Mouse (Mus musculus) kidney, postnatal 4 days (tissue): ENCODE results near the gene Flrt1.

ENCODE experiments used
- DNase-seq, 2 experiments: peaks; one replicate each; pipeline ENCODE4 v3.0.0; 2021; ENCODE audit warnings: mixed read lengths in 2 of 2

The Flrt1 gene

GRCm38 (mm10) chr19:7105544-7105943 is at the start of gene Flrt1:
Gene Flrt1 (minus strand): TSS chr19:7105729.
- DNase-seq: peak; percentile 59 to 75

DNA sequence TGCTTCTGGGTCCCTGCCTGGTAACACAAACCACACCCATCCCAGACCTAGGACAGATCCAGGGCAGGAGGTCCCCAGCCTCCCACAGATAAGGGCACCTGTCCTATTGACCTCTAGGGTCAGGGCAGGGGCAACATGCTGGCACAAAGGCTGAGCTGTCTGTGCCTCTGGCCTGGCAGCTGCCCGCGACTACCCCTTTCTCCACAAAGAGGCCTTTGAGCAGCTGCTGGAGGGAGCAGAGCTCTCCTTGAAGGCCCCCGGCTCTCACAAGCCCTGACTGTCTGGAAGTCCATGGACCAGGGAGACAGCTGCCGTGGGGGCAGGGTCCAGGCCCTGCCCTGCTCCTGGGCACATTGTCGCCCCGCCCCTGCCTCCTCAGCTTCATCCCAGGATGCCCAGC is 49.7 kb upstream of the Flrt1 start:
- DNase-seq: peak in 1 of 2 experiments; percentile 58

- DNase-seq: peak in 1 of 2 experiments; percentile 64
Measured at GRCm38 (mm10) chr19:7153232-7153631, 47.7 kb upstream of the Flrt1 start.

- no peak for DNase-seq
Measured at GRCm38 (mm10) chr19:7151927-7152653, 46.6 kb upstream of the Flrt1 start.

DNA sequence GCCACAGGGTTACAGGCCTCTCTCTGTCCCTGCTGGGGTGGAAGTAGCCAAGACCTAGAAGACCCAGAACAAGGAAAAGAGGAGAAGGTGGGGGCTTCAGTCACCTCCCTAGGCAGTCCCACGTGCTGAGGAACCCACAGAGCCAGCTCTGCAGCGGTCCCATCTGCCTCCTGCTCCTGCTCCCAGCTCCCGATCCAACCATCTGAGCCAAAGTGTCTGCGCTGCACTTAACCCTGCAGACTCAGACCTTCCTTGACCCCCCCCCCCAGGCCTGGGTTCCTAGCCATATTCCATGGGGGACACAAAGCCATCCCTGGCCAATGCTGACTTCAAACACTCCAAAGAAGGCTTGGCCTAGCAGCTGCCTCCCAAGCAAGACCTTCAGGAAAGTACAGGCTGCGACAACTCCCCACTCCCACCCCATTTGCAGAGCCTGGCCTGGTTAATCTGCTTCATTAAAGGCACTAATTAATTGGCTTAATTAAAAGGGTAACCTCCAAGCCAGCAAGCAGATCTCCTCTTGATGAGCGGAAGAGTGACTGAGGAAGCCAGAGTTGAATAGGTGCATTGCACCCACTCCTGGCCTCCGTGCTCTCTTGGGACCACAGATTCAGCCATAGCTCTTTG is 45.9 kb upstream of the Flrt1 start:
- DNase-seq: no peak

DNA sequence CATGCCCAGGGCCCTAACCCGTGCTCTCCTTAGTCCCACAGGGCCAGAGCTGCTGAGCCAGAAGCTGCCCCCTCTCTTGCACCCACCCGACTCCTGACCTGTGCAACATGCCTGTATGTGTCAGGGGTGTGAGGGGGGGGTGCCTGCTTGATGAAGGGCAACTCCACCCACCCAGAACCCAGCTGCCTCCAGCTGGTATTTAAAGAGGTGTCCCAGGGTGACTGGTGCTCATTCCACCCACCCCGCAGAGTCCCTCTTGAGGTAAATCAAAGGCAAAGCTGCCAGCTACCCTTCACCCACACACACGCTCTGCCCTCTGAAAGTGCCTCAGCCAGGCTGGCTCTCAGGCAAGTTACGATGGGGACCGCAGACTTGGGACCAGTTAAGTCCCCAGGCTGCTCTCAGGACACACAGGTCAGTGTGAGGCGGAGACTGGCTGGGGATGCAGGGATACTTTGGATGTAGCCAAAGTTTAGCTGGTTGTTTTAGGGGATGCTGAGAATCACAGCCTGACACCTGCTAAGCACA is 43.7 kb upstream of the Flrt1 start:
- DNase-seq: peak in 1 of 2 experiments; percentile 59

DNA sequence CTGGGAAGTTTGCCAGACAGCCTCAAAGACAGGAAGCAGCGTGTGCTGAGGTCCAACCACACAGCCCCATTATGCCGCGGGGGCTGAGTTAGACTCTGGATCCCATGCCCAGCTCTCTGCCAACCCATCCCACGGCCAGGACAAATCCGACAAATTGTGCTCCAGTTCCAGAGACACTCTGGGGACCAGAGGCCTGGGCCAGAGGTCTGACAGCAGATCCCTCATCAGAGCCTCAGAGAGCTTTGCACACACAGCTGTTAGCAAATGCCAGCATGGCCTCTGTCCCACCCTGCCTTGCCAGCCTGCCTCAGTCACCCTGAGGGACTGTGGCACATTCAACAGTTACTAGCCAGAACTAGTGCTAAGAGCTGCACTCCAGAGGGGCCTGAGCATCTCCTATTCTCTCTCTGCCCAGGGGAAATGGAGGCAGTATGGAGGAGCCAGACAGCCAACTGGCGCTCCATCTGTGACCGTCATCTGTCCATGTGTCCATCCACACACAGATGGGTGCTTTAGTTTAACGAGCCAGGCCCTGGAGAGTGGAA is 43.1 kb upstream of the Flrt1 start:
- DNase-seq: no peak

GRCm38 (mm10) chr19:7148096-7148495 is 42.6 kb upstream of the Flrt1 start:
- no peak for DNase-seq

- no peak for DNase-seq
Measured at GRCm38 (mm10) chr19:7146376-7146775, 40.8 kb upstream of the Flrt1 start.

DNA sequence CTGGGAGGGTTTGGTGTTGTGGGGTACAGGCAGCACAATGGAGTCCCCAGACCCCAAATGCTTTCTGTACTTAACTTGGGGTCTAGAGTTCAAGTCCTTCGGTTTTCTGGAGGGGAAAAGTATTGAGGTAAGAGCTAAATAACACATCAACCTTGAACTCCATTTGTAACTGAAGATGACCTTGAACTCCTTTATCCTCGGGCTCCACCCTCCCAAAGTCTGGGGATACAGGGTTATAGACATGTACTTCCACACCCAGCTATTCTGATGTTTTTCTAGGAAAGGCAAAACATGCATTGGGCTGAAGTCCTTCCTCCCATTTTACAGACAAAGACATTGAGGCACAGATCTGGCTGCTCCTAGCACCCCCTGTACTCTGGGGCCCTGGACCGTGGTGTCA is 38.9 kb upstream of the Flrt1 start:
- DNase-seq: no peak

GRCm38 (mm10) chr19:7143854-7144253 is 38.3 kb upstream of the Flrt1 start:
- DNase-seq: peak; percentile 82 to 89

- DNase-seq: no peak
Measured at GRCm38 (mm10) chr19:7142207-7142915, 36.8 kb upstream of the Flrt1 start.

GRCm38 (mm10) chr19:7140856-7141421 is 35.4 kb upstream of the Flrt1 start:
- DNase-seq: no peak

DNA sequence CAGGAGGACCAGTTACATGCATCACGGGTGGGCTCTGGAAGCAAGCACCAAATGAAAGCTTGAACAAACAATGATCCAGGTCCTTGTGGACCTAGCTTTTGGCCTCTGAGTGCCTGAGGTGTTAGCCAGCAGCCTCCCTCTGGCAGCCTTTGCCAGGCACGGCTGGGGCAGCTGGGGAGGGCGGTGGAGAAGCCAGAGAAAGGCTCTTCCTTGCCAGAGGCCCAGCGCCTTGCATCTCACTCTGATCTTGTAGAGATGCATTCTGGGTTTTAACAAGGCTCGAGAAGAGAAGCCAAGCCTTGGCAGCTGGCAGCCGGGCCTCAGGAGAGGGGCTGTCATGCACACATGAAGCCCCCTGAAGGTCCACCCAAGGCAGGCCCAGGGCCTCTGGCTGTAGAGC is 34.8 kb upstream of the Flrt1 start:
- no peak for DNase-seq

- no peak for DNase-seq
Measured at GRCm38 (mm10) chr19:7139321-7139720, 33.8 kb upstream of the Flrt1 start.

GRCm38 (mm10) chr19:7138327-7138726 is 32.8 kb upstream of the Flrt1 start:
- no peak for DNase-seq

DNA sequence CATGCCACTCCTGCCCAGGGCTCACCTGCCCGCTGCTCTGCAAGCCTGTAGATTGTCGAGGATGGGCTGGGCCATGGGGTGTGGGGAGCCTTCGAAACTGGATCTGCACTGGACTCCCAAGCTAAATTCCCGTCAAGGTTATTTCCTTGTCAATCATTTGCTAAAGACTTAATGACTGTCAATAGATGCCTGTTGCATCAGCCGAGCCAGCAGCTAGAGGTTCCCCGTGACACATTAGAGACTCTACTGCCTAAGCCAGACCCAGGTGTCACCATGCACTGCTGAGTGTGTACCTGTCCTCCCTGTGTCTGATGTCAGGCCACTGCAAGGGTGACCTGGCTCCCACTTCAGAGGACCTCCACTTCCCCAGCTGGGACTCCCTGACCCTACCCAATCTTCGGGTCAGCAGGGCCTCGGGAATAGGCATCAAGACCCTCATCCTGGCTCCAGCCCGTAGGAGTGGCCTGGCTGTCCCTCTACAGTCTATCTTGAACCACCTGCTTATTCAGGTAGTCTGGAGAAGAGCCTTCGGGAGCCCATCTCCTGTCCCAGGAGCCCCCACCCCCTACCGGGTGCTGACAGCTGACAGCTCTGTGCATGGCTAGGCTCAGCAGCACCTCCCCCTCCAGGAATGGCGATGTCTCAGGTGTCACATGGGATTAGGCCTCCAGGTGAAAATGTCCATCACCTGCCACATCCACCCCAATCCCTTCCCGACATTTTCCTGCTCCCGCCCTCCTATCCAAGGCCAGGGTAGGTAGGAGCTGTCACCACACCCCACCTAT is 31.4 kb upstream of the Flrt1 start:
- DNase-seq: peak; percentile 53 to 72

- peak; percentile 69 to 81 for DNase-seq
Measured at GRCm38 (mm10) chr19:7136016-7136415, 30.5 kb upstream of the Flrt1 start.

DNA sequence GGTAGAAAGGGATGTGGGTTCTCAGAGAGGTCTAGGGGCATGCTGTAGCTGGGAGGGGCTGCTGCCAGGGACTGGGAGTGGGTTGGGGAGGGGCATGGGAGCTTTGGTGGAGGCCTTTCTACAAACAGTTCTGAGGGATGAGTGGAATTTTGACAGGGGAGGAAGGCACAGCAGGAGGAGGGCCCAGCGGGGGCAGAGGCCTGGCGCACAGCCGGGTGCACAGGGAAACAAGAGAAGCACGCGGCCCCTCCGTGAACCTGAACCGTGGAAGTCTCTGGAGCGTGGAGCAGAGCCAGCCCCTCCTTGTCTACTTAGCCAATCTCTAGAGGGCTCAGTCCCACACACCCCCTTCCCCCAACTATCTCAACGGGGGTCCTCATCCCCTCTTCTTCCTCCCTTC is 30.0 kb upstream of the Flrt1 start:
- peak; percentile 75 to 86 for DNase-seq

DNA sequence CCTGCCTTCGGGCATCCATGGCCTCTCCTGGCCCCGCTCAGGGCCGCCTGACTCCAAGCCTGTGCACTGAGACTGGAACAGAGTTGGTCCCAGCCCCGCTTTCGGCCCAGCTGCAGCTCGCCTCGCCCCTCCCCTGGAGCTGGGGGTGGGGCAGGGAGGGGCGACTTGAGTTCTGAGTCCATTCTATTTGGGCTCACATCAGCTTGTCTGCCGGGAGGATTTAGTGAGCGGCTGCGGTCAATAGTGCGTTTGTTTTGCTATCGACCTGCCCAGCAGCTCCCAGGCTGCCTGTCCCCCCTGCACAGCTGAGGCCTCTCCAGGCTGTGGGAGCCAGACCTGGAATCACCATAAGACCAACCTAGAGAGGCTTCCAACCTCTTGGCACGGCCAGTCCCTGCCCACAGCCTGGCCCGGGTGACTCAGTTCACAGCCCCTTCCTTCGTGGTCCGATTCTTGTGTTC is 29.1 kb upstream of the Flrt1 start:
- DNase-seq: peak; percentile 57 to 72

GRCm38 (mm10) chr19:7133436-7133835 is 27.9 kb upstream of the Flrt1 start:
- DNase-seq: no peak

DNA sequence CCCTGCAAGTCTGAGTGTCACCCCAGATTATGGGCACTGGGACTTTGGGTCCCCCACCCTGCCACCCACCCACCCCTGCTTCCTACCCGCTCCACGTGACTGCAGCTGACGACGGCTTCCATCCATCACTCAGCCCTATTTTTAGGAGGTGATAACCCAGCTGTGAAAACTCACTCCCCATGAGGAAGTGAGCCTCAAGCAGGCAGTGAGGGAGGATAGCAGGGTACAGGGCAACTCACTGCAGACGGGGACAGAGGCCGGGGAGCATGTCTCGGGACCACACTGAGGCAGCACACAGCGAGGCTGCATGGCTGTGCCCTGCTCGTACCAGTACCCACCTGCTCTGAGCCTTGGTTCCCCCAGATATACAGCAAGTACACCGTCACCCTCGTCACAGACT is 24.8 kb upstream of the Flrt1 start:
- DNase-seq: no peak
